16 mouse cellular contexts compared by ENCODE assay signal in the genomic region with DNA sequence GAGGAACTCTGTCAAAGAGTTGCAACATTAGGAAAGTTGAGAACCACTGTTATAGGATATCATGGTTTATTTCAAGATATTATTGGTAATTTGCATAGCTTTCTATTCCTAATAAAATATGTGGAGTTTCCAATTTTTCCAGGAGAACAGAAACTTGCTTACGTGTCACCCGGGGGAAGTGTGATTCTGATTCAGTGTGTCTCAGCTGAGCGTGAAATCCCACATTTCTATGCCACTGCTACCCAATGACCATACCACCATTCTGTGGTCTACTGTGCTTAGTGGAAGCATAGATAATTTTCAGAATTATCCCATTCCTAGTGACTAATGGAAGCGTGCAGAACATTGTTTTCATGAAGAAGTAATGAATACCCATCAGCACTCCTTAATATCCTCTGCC.
"Had no signal": no experiment of that assay in that cellular context is flagged by ENCODE, and none has a peak within 500 bp of the region (broad histone marks: within the 10 kb centered on the region; RNA-seq: fewer than 3 reads in every experiment).

No protein-coding gene starts in this region.

- H3K9me3 ChIP-seq: neural tube, embryonic 13.5 days; neural tube, embryonic 15.5 days; stomach, embryonic 15.5 days had no signal

- DNase-seq: retina, postnatal 1 day; right cerebral cortex, adult 18-20 months; right cerebral cortex, postnatal 14 days; right cerebral cortex, postnatal 25 days; right cerebral cortex, postnatal 4 days; spleen, adult 18-20 months; thymus, adult 18-20 months; thymus, adult 2 months; thymus, postnatal 14 days; thymus, postnatal 25 days; thymus, postnatal 36 days; thymus, postnatal 4 days had no signal

- H3K4me3 ChIP-seq: neural tube, embryonic 13.5 days; neural tube, embryonic 15.5 days; stomach, embryonic 15.5 days had no signal

- H3K4me2 ChIP-seq: neural tube, embryonic 13.5 days; neural tube, embryonic 15.5 days; stomach, embryonic 15.5 days had no signal

- H3K27me3 ChIP-seq: neural tube, embryonic 13.5 days; neural tube, embryonic 15.5 days; stomach, embryonic 15.5 days had no signal

- H3K27ac ChIP-seq: neural tube, embryonic 13.5 days; neural tube, embryonic 15.5 days; stomach, embryonic 15.5 days; stomach, postnatal 0 days had no signal

- H3K36me3 ChIP-seq: stomach, embryonic 15.5 days had no signal

- H3K9ac ChIP-seq: neural tube, embryonic 13.5 days; neural tube, embryonic 15.5 days; stomach, embryonic 15.5 days had no signal
